Mouse (Mus musculus): ENCODE results near the gene Olfr311. TPM values are rescaled to one million over a fixed set of nuclear protein-coding genes. Genes with fewer than 3 reads are reported as not detected.

Olfr311 gene
- total RNA-seq, 4 experiments from 2014 or later, result not detected

DNA sequence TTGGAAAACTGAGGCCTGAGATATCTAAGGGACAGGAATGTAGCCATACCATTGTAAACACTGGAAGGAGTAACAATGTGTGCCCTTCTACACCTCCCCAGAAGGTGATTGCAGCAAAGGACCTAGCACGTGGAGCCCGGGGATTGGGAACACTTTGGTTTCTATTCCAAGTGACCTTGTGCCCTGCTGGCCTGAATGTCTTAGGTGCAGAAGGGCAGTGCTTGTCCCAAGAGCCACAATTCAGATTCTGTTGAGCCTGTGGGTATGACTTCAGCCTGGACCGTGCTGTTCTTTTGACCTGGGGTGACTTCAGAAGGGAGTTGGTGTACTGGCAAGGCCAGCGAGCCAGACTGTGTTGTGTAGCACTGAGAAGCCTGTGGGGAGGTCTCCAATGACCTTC lies 31.9 kb downstream of the Olfr311 start:
- no peak for DNase-seq (ENCODE audit: low spot score in 2 of 2)

- no peak for DNase-seq (ENCODE audit: low spot score in 2 of 2)
These were observed 44.7 kb downstream of the Olfr311 start for GRCm38 (mm10) chr11:58883756-58884155.

GRCm38 (mm10) chr11:58890511-58890910 lies 51.5 kb downstream of the Olfr311 start:
- DNase-seq (ENCODE audit: low spot score in 2 of 2), result no peak

Other genes starting within 250 kb of the Olfr311 start
- gene Olfr324, start 244.1 kb upstream of the Olfr311 start, total RNA-seq (2022), result not detected
- not detected for gene 2210407C18Rik, start 223.2 kb upstream of the Olfr311 start, total RNA-seq (2022)
- gene Olfr323, start 208.8 kb upstream of the Olfr311 start, total RNA-seq (2022), result not detected
- not detected for gene Trim58, start 198.8 kb upstream of the Olfr311 start, total RNA-seq (2022)
- not detected for gene Olfr322, start 180.5 kb upstream of the Olfr311 start, total RNA-seq (2022)
- not detected for gene Olfr320, start 158.2 kb upstream of the Olfr311 start, total RNA-seq (2022)
- gene Olfr319, start 140.1 kb upstream of the Olfr311 start, total RNA-seq (2022), result not detected
- not detected for gene Olfr318, start 115.2 kb upstream of the Olfr311 start, total RNA-seq (2022)
- gene Olfr317, start 100.0 kb upstream of the Olfr311 start, total RNA-seq (2022), result not detected
- gene Olfr316, start 86.5 kb upstream of the Olfr311 start, total RNA-seq (2022), result not detected
- not detected for gene Olfr315, start 66.1 kb upstream of the Olfr311 start, total RNA-seq (2022)
- gene Olfr314, start 56.3 kb upstream of the Olfr311 start, total RNA-seq (2022), result not detected
- gene Fam183b, start 37.3 kb upstream of the Olfr311 start, total RNA-seq (2022), result not detected
- gene Olfr313, start 24.3 kb upstream of the Olfr311 start, total RNA-seq (2022), result not detected
- gene Olfr312, start 10.0 kb upstream of the Olfr311 start, total RNA-seq (2022), result not detected
- under 1 TPM; 0.22 to 0.54 (median 0.36) TPM for gene Gm12258, start 7.9 kb downstream of the Olfr311 start, total RNA-seq (2022)
- 1 to 10 TPM; 1.2 to 2.5 (median 1.6) TPM for gene 2810021J22Rik, start 28.0 kb downstream of the Olfr311 start, total RNA-seq (2022)
- 1 to 10 TPM; 2.6 to 4.8 (median 4.1) TPM for gene Zfp39, start 65.0 kb downstream of the Olfr311 start, total RNA-seq (2022)
- not detected for gene Btnl10, start 78.7 kb downstream of the Olfr311 start, total RNA-seq (2022)
- 100 to 1,000 TPM in 2 of 4 experiments, 10 to 100 TPM in 2; 97.5 to 116 (median 100) TPM for gene Rnf187, start 99.7 kb downstream of the Olfr311 start, total RNA-seq (2022)
- gene Hist3h2ba, start 109.7 kb downstream of the Olfr311 start, total RNA-seq (2022), result 1 to 10 TPM in 1 of 4 experiments, under 1 TPM in 1, not detected in 2; 0.52 to 1.2 TPM
- 10 to 100 TPM in 3 of 4 experiments, 1 to 10 TPM in 1; 8.9 to 14.8 (median 11.5) TPM for gene Hist3h2a, start 115.4 kb downstream of the Olfr311 start, total RNA-seq (2022)
- under 1 TPM; 0.08 to 0.31 (median 0.20) TPM for gene Trim17, start 115.4 kb downstream of the Olfr311 start, total RNA-seq (2022)
- 1 to 10 TPM; 4.8 to 8.5 (median 7.4) TPM for gene Trim11, start 138.8 kb downstream of the Olfr311 start, total RNA-seq (2022)

All from gastrocnemius, adult 8-10 months (tissue).